Mouse (Mus musculus) retina, adult 2 months (tissue): Measurements from ENCODE around the gene Gm33815.
"Not testable (repeated sequence)": the region's sequence is repeated elsewhere in the genome, so short reads cannot be mapped to it uniquely, and the experiment has no call there.

Experiments
- DNase-seq: peaks from one replicate; pipeline ENCODE4 v3.0.0-alpha.2; 2012; ENCODE audit warnings: low read depth, low spot score

Gm33815 gene

DNA sequence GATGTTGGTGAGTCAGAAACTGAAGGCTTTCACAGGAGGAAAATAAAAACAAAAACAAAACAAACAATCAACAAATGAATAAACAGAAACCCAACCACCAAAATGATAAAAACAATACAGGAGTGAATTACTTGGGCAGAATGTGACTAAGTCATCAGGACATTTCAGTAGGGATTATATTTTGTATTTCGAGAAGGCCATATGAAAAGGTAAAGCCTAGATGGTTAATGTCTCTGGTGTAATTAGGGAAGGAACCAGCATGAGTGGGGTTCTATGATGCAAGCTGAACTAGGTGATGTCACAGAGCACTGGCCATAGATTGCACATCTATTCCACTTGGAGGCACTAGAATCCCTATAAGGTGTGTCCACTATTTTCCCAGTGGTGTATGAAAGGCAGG lies at the start of gene Gm33815:
Gene Gm33815 (plus strand): TSS at position 301 of the 400 bp plus-strand sequence.
- DNase-seq: not testable (repeated sequence)
